Mouse (Mus musculus) C2C12 (cell line): ENCODE data around the gene Kdm5b.

ENCODE experiments used
- CEBPB ChIP-seq: IDR thresholded peaks from one replicate; pipeline ENCODE4 v1.6.1; 2011; ENCODE audit warnings: low read depth, mild to moderate bottlenecking, control low read depth, moderate library complexity
- CTCF ChIP-seq: IDR thresholded peaks from one replicate; pipeline ENCODE4 v1.5.1; 2011; ENCODE audit not compliant: control insufficient read depth, insufficient read depth, insufficient read length
- FOSL1 ChIP-seq: IDR thresholded peaks from one replicate; pipeline ENCODE4 v1.8.0; 2011; ENCODE audit warnings: mild to moderate bottlenecking, low read length; ENCODE audit not compliant: poor library complexity, insufficient read depth, severe bottlenecking
- MAX ChIP-seq: IDR thresholded peaks from one replicate; pipeline ENCODE4 v1.6.1; 2011; ENCODE audit warnings: mild to moderate bottlenecking, control low read depth
- MYOD1 ChIP-seq: IDR thresholded peaks from one replicate; pipeline ENCODE4 v1.6.1; 2011; ENCODE audit warnings: low read depth; ENCODE audit not compliant: control insufficient read depth, insufficient read length
- MYOG ChIP-seq: IDR thresholded peaks from one replicate; pipeline ENCODE4 v1.6.1; 2011; ENCODE audit not compliant: control insufficient read depth, insufficient read length; ENCODE audit errors: extremely low read depth
- USF1 ChIP-seq: IDR thresholded peaks from one replicate; pipeline ENCODE4 v1.6.1; 2011; ENCODE audit warnings: low read depth, mild to moderate bottlenecking, control low read depth, moderate library complexity

DNA sequence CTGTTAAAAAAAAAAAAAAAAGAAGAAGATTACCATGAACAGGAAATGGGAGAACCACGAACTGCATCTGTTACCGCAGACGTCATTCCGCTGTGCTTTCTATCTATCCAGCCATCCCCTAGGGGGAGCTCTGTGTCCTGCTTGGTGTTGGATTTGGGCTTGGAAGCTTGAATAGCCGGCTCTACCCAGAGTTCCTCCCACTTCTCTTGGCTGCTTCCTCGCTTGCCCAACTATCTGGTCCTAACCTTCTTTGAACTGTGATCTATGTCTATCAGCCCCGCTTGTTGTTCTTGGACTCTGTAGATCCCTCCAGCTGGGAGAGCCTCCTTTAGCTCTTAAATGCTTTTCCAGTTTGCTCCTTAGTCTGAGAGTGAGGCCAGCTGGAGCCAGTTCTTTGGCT is 41.3 kb upstream of the Kdm5b start:
- TF ChIP-seq CTCF (peak; percentile 59), USF1 (no peak), FOSL1 (no peak), MYOG (no peak), MYOD1 (no peak), MAX (no peak), CEBPB (no peak)
